Mouse (Mus musculus): ENCODE measurements around the gene Slc10a2. TPM values are rescaled to one million over a fixed set of nuclear protein-coding genes. Genes with fewer than 3 reads are reported as not detected.
"Not testable (repeated sequence)": the region's sequence is repeated elsewhere in the genome, so short reads cannot be mapped to it uniquely, and the experiment has no call there.

Slc10a2 gene
- not detected in 2 replicates for polyA plus RNA-seq (2016; fragmentation: Nextera tagmentation; extraction: Ambion mirVana)

- WGBS: 68% methylated on average over 5 of the region's 5 CpGs
Observed at GRCm38 (mm10) chr8:5105186-5105585, at the start of gene Slc10a2. Slc10a2 (minus strand) TSS chr8:5105351.

DNA sequence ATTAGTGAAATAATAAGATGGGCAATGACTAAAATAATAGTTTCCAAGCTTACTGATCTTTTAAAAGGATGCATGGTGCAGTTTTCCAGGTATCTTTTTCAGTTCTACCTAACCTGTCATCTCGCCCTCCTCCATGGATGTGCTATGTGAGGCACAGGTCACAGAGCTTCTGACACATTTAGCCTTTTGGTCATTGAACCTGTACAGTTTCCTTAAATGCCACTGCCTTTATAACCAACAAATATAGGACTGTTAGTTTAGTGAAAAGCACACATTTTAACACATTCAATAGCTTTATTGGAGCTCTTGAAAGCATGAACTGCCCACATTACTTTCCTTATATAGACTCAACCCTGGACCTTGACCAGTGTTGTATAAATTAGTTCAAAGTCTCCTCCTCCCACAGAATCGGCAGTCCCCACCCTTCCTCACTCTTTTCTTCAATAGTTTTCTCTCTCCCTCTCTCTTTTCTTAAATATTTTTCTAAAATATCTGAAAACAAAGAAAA lies 24.2 kb upstream of the Slc10a2 start:
- ATAC-seq (ENCODE audit: insufficient number of reproducible peaks, insufficient read depth, low FRiP score, low TSS enrichment): no peak
- Histone ChIP-seq H3K4me1 (no peaks in the 10 kb centered on the region), H3K27ac (no peak overlapping the region), H3K4me2 (replicated peaks) (no peak overlapping the region), H3K27me3 (no peaks in the 10 kb centered on the region), H3K4me3 (no peak overlapping the region), H3K9me3 (no peaks in the 10 kb centered on the region), H3K9ac (no peak overlapping the region), H3K36me3 (no peaks in the 10 kb centered on the region)
- WGBS: 82% methylated on average over 2 of the region's 2 CpGs

More at GRCm38 (mm10) chr8:5105186-5105585, at the start of gene Slc10a2:
- H3K4me2 ChIP-seq (replicated peaks): no peak within 1 kb of the TSS
- H3K4me3 ChIP-seq: no peak within 1 kb of the TSS
- no peak within 1 kb of the TSS for H3K9ac ChIP-seq
- H3K36me3 ChIP-seq: no peaks in the 10 kb centered on the region
- no peaks in the 10 kb centered on the region for H3K27me3 ChIP-seq
- H3K4me1 ChIP-seq: no peaks in the 10 kb centered on the region
- H3K27ac ChIP-seq: no peak within 1 kb of the TSS
- H3K9me3 ChIP-seq: no peaks in the 10 kb centered on the region
- no peak for ATAC-seq (ENCODE audit: insufficient number of reproducible peaks, insufficient read depth, low FRiP score, low TSS enrichment)

DNA sequence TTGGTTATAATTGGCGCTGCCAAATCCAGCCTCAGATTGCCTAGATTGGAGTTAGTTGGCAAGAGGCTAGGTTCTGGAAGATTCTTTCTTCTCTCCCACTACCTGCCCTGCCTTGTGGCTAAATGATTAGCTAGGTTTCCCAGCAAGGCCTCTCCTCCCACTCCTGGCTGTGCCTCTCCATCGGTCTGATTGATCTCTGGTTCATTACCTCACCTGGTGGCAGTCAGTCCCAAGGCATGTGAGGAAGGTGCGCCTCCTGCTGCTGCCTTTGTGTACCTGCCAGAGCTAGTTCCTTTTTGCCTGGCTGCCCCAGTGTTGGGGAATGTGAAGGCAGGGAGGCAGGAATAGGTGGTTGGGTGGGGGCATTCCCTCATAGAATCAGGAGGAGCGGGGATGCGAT lies 1.7 kb upstream of the Slc10a2 start:
- no peak for ATAC-seq (ENCODE audit: insufficient number of reproducible peaks, insufficient read depth, low FRiP score, low TSS enrichment)
- H3K27me3 ChIP-seq: no peaks in the 10 kb centered on the region

GRCm38 (mm10) chr8:5095392-5095791 lies 9.8 kb downstream of the Slc10a2 start:
- H3K9ac ChIP-seq: no peak overlapping the region
- no peak for ATAC-seq (ENCODE audit: insufficient number of reproducible peaks, insufficient read depth, low FRiP score, low TSS enrichment)
- no peak overlapping the region for H3K4me2 ChIP-seq (replicated peaks)
- 89% methylated on average over 4 of the region's 4 CpGs for WGBS
- no peaks in the 10 kb centered on the region for H3K36me3 ChIP-seq
- no peak overlapping the region for H3K4me3 ChIP-seq
- no peaks in the 10 kb centered on the region for H3K9me3 ChIP-seq
- no peak overlapping the region for H3K27ac ChIP-seq
- H3K27me3 ChIP-seq: no peaks in the 10 kb centered on the region
- H3K4me1 ChIP-seq: no peaks in the 10 kb centered on the region

More for the DNA sequence above, 1.7 kb upstream of the Slc10a2 start:
- Histone ChIP-seq H3K36me3 (no peaks in the 10 kb centered on the region), H3K9ac (no peak overlapping the region), H3K4me2 (replicated peaks) (no peak overlapping the region), H3K9me3 (no peaks in the 10 kb centered on the region), H3K4me1 (no peaks in the 10 kb centered on the region), H3K27ac (no peak overlapping the region), H3K4me3 (no peak overlapping the region)
- WGBS: 66% methylated on average over 5 of the region's 5 CpGs

- H3K4me2 ChIP-seq (replicated peaks); ATAC-seq (ENCODE audit: insufficient number of reproducible peaks, insufficient read depth, low FRiP score, low TSS enrichment); H3K27ac ChIP-seq; H3K4me1 ChIP-seq; H3K9me3 ChIP-seq; H3K4me3 ChIP-seq; H3K27me3 ChIP-seq; H3K9ac ChIP-seq; H3K36me3 ChIP-seq: not testable (repeated sequence)
Observed at GRCm38 (mm10) chr8:5093991-5094390, 11.2 kb downstream of the Slc10a2 start.

- 85% methylated on average over 3 of the region's 3 CpGs for WGBS
Observed at GRCm38 (mm10) chr8:5073654-5074293, 31.4 kb downstream of the Slc10a2 start.

GRCm38 (mm10) chr8:5058888-5059287 lies 46.3 kb downstream of the Slc10a2 start:
- Histone ChIP-seq H3K36me3 (no peaks in the 10 kb centered on the region), H3K4me3 (no peak overlapping the region), H3K9ac (no peak overlapping the region), H3K4me2 (replicated peaks) (no peak overlapping the region), H3K4me1 (no peaks in the 10 kb centered on the region), H3K27me3 (no peaks in the 10 kb centered on the region), H3K27ac (no peak overlapping the region), H3K9me3 (no peaks in the 10 kb centered on the region)
- 92% methylated on average over 1 of the region's 1 CpGs for WGBS
- no peak for ATAC-seq (ENCODE audit: insufficient number of reproducible peaks, insufficient read depth, low FRiP score, low TSS enrichment)

More at GRCm38 (mm10) chr8:5073654-5074293, 31.4 kb downstream of the Slc10a2 start:
- Histone ChIP-seq H3K9me3 (no peaks in the 10 kb centered on the region), H3K9ac (no peak overlapping the region), H3K36me3 (no peaks in the 10 kb centered on the region), H3K27ac (no peak overlapping the region), H3K4me2 (replicated peaks) (no peak overlapping the region), H3K27me3 (no peaks in the 10 kb centered on the region), H3K4me1 (no peaks in the 10 kb centered on the region), H3K4me3 (no peak overlapping the region)
- no peak for ATAC-seq (ENCODE audit: insufficient number of reproducible peaks, insufficient read depth, low FRiP score, low TSS enrichment)

- not testable (repeated sequence) for H3K4me1 ChIP-seq; H3K36me3 ChIP-seq; H3K4me2 ChIP-seq (replicated peaks); ATAC-seq (ENCODE audit: insufficient number of reproducible peaks, insufficient read depth, low FRiP score, low TSS enrichment); H3K27ac ChIP-seq; H3K4me3 ChIP-seq; H3K9me3 ChIP-seq; H3K27me3 ChIP-seq; H3K9ac ChIP-seq
- 86% methylated on average over 6 of the region's 6 CpGs for WGBS
Observed at GRCm38 (mm10) chr8:5044361-5044900, 60.7 kb downstream of the Slc10a2 start.

- H3K9me3 ChIP-seq: no peaks in the 10 kb centered on the region
- H3K36me3 ChIP-seq: no peaks in the 10 kb centered on the region
- H3K4me3 ChIP-seq: no peak overlapping the region
- H3K9ac ChIP-seq: no peak overlapping the region
- H3K27ac ChIP-seq: no peak overlapping the region
- whole genome bisulfite sequencing: 48% methylated on average over 4 of the region's 4 CpGs
- no peaks in the 10 kb centered on the region for H3K4me1 ChIP-seq
- H3K27me3 ChIP-seq: no peaks in the 10 kb centered on the region
- no peak for ATAC-seq (ENCODE audit: insufficient number of reproducible peaks, insufficient read depth, low FRiP score, low TSS enrichment)
- no peak overlapping the region for H3K4me2 ChIP-seq (replicated peaks)
Observed at GRCm38 (mm10) chr8:5038811-5039561, 66.2 kb downstream of the Slc10a2 start.

Data from embryonic facial prominence, embryonic 12.5 days (tissue).